Mouse (Mus musculus) ES-E14 (cell line): ENCODE measurements around the gene Ccni.

Source experiments
- HCFC1 ChIP-seq: IDR thresholded peaks from 2 replicates; pipeline ENCODE4 v1.6.1; 2012; ENCODE audit warnings: low read length, inconsistent platforms, borderline replicate concordance; ENCODE audit not compliant: insufficient read depth
- MAFK ChIP-seq: IDR thresholded peaks from 2 replicates; pipeline ENCODE4 v1.6.1; 2014; ENCODE audit warnings: mild to moderate bottlenecking, low read depth, low read length, inconsistent platforms; ENCODE audit not compliant: insufficient read depth
- ZNF384 ChIP-seq: IDR thresholded peaks from 2 replicates; pipeline ENCODE4 v1.6.1; 2012; ENCODE audit warnings: low read depth, low read length, inconsistent platforms

DNA sequence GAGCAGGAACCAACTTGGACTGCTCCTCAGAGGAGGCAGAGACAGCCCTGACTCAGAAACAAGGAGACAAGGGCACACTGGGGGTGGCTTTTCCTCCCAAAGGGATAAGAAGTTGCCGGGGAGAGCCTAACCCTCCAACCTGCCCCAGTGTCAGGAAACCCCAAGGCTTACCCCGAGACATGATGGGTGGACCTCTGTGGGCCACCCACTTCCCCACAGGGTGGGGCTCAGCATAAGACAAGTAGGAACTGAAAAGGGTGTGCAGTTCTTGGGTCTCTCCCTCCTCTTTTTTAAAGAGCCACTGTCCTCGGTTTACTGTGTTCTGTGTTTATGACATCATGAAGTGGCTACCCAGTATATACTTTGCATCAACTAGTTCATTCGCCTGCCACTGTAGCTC lies 53.8 kb downstream of the Ccni start:
- TF ChIP-seq ZNF384 (no peak), MAFK (no peak), HCFC1 (no peak)
